8 mouse cellular contexts compared by ENCODE assay signal in genomic region chr15:7811253-7811625, GRCm38 (mm10). TPM values are rescaled to one million over a fixed set of nuclear protein-coding genes. Genes with fewer than 3 reads are reported as not detected.
DNase-seq lines count a peak whose midpoint lies in the region; ATAC-seq lines count a peak whose summit lies in the region.

No protein-coding gene starts in this region.

- no peaks in the 10 kb centered on the region for H3K9me3 ChIP-seq in kidney, embryonic 16.5 days (ENCODE audit: low read length)
- H3K9me3 ChIP-seq in embryonic facial prominence, embryonic 12.5 days = no peaks in the 10 kb centered on the region
- H3K9me3 ChIP-seq in intestine, embryonic 15.5 days = no peaks in the 10 kb centered on the region
- no peaks in the 10 kb centered on the region for H3K9me3 ChIP-seq in neural tube, embryonic 15.5 days (replicated peaks)

- peak overlapping the region; percentile 68 for H3K4me3 ChIP-seq in kidney, embryonic 16.5 days (ENCODE audit: low read length)
- peak overlapping the region; percentile 54 for H3K4me3 ChIP-seq in embryonic facial prominence, embryonic 12.5 days
- peak overlapping the region; percentile 65 for H3K4me3 ChIP-seq in intestine, embryonic 15.5 days (replicated peaks)
- peak overlapping the region; percentile 57 for H3K4me3 ChIP-seq in neural tube, embryonic 15.5 days (replicated peaks)

- peak overlapping the region; percentile 89 for H3K27ac ChIP-seq in kidney, embryonic 16.5 days (ENCODE audit: low read length)
- H3K27ac ChIP-seq in embryonic facial prominence, embryonic 12.5 days = no peak overlapping the region
- H3K27ac ChIP-seq in intestine, embryonic 15.5 days = peak overlapping the region; percentile 77
- no peak overlapping the region for H3K27ac ChIP-seq in neural tube, embryonic 15.5 days (replicated peaks)

- 4% methylated on average over 11 of the region's 11 CpGs for WGBS in kidney, embryonic 16.5 days
- 3% methylated on average over 11 of the region's 11 CpGs for WGBS in embryonic facial prominence, embryonic 12.5 days
- 2% methylated on average over 11 of the region's 11 CpGs for WGBS in intestine, embryonic 15.5 days
- WGBS in neural tube, embryonic 15.5 days = 2% methylated on average over 11 of the region's 11 CpGs

- peaks cover 21% of the 10 kb centered on the region for H3K4me1 ChIP-seq in kidney, embryonic 16.5 days (ENCODE audit: insufficient read depth, low read length)
- H3K4me1 ChIP-seq in embryonic facial prominence, embryonic 12.5 days = peaks cover 28% of the 10 kb centered on the region
- peaks cover 25% of the 10 kb centered on the region for H3K4me1 ChIP-seq in intestine, embryonic 15.5 days (replicated peaks)
- H3K4me1 ChIP-seq in neural tube, embryonic 15.5 days = peaks cover 57% of the 10 kb centered on the region

- H3K36me3 ChIP-seq in kidney, embryonic 16.5 days (ENCODE audit: insufficient read depth, low read length) = no peaks in the 10 kb centered on the region
- H3K36me3 ChIP-seq in embryonic facial prominence, embryonic 12.5 days = no peaks in the 10 kb centered on the region
- no peaks in the 10 kb centered on the region for H3K36me3 ChIP-seq in intestine, embryonic 15.5 days
- H3K36me3 ChIP-seq in neural tube, embryonic 15.5 days = no peaks in the 10 kb centered on the region

- H3K9ac ChIP-seq in kidney, embryonic 16.5 days (replicated peaks; ENCODE audit: low read length) = peak overlapping the region; percentile 77
- peak overlapping the region; percentile 68; the same call in 1 of the 2 replicates for H3K9ac ChIP-seq in embryonic facial prominence, embryonic 12.5 days
- peak overlapping the region; percentile 67 for H3K9ac ChIP-seq in intestine, embryonic 15.5 days
- H3K9ac ChIP-seq in neural tube, embryonic 15.5 days (replicated peaks) = peak overlapping the region; percentile 54

- DNase-seq in kidney, adult 8-10 months = no peak
- DNase-seq in thymus, postnatal 14 days = no peak
- no peak for DNase-seq in thymus, adult 18-20 months
- no peak for DNase-seq in kidney, postnatal 10 days

- peak overlapping the region; percentile 91 for H3K4me2 ChIP-seq in kidney, embryonic 16.5 days (replicated peaks; ENCODE audit: low read depth, low read length)
- peak overlapping the region; percentile 96 for H3K4me2 ChIP-seq in embryonic facial prominence, embryonic 12.5 days (replicated peaks)
- peak overlapping the region; percentile 83 for H3K4me2 ChIP-seq in intestine, embryonic 15.5 days (replicated peaks)
- peak overlapping the region; percentile 100 for H3K4me2 ChIP-seq in neural tube, embryonic 15.5 days

- ATAC-seq in kidney, embryonic 16.5 days (ENCODE audit: low FRiP score, low TSS enrichment) = no peak
- no peak for ATAC-seq in embryonic facial prominence, embryonic 12.5 days (ENCODE audit: insufficient number of reproducible peaks, insufficient read depth, low FRiP score, low TSS enrichment)
- no peak for ATAC-seq in intestine, embryonic 15.5 days
- no peak for ATAC-seq in neural tube, embryonic 15.5 days (ENCODE audit: low FRiP score)

- peaks cover 53% of the 10 kb centered on the region for H3K27me3 ChIP-seq in kidney, embryonic 16.5 days (ENCODE audit: insufficient read depth, low read length)
- H3K27me3 ChIP-seq in embryonic facial prominence, embryonic 12.5 days = peaks cover 91% of the 10 kb centered on the region
- peaks cover 46% of the 10 kb centered on the region for H3K27me3 ChIP-seq in intestine, embryonic 15.5 days (replicated peaks)
- H3K27me3 ChIP-seq in neural tube, embryonic 15.5 days (replicated peaks) = peaks cover 99% of the 10 kb centered on the region

RNA-seq across cellular contexts. Expression of gene Gdnf, which starts 0.6 kb away (rescaled TPM):
- 6.8 and 8.7 TPM in 2 replicates for polyA plus RNA-seq in kidney, embryonic 16.5 days (2015; fragmentation: Nextera tagmentation; extraction: Ambion mirVana)
- polyA plus RNA-seq in embryonic facial prominence, embryonic 12.5 days (2016; fragmentation: Nextera tagmentation; extraction: Ambion mirVana) = 0.56 and 0.82 TPM in 2 replicates
- polyA plus RNA-seq in intestine, embryonic 15.5 days (2015; fragmentation: Nextera tagmentation; extraction: Ambion mirVana) = 2.1 and 2.2 TPM in 2 replicates
- polyA plus RNA-seq in neural tube, embryonic 15.5 days (2015; fragmentation: Nextera tagmentation; extraction: Ambion mirVana) = 0.10 and 0.52 TPM in 2 replicates

Comparison
In these comparisons a context has a peak if more than half of its experiments do, and no peak if none do; other contexts are left out.
1. H3K27ac ChIP-seq: peak in kidney, embryonic 16.5 days (single experiment) and intestine, embryonic 15.5 days (single experiment); none in embryonic facial prominence, embryonic 12.5 days (single experiment) and neural tube, embryonic 15.5 days (single experiment).
2. Peak in every context shown above with its lines, with median percentiles within 50 percentile points of each other: H3K4me2 ChIP-seq, H3K4me3 ChIP-seq and H3K9ac ChIP-seq.